Mouse (Mus musculus) Muller cell, postnatal 12 days (primary cell): ENCODE measurements at regions not wholly inside any gene's neighbourhood (a gene's known extent, or its start where the extent isn't known, plus 50 kb on each side); places are given as distances from the start of the nearest gene placed in this dataset.

Experiments
- DNase-seq: peaks from one replicate; pipeline ENCODE4 v3.0.0-alpha.2; 2015; ENCODE audit errors: inconsistent ontology term

DNA sequence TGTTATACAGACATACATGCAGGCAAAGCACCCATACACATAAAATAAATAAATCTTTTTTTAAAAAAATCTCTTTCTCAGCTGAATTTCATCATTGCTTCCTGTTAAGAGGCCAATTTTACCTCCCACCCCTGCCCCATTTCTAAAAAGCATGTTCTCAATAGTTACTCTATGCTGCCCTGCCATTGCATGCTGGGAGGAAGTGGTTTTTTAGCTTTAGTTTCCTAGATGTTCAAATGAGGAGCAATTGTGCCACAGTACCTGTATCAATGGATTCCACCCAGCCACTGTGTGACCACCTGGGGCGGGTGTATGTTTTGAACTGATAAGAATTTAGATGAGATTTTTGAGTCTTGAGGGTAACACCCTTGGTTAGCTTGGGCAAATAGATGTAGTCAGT is 53.3 kb upstream of the Prkcq start:
- DNase-seq = no peak

DNA sequence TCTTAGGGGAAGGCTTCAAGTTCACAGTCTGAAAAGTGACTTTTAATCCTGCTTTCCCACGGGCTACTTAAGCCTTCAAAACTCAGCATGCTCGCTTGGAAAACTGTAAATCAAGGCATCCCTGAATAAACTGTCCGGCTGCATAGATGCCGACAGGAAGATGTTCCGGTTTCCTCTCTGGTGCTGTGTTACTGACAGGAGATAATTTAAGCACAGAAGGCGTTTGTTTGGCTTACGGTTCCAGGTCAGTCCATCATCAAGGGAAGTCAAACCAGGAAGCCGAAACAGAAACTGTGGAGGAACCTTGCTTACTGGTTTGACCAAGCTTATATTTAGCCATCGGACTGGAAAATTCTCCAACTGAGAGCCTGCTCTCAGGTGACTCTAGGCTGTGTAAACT is 52.6 kb upstream of the Prkcq start:
- DNase-seq = no peak
